Mouse (Mus musculus): Measurements from ENCODE around the gene Sash3. TPM values are rescaled to one million over a fixed set of nuclear protein-coding genes. Genes with fewer than 3 reads are reported as not detected.

Gene Sash3
- 34.7 and 38.6 TPM in 2 replicates for total RNA-seq (2014; fragmentation: Nextera tagmentation)
- 49.8 and 63.2 TPM in 2 replicates for total RNA-seq (2017)

GRCm38 (mm10) chrX:48146262-48146661 lies at the start of gene Sash3:
Gene Sash3 (plus strand): TSS chrX:48146436.
- ATAC-seq (replicated peaks; ENCODE audit: low FRiP score, low TSS enrichment, poor library complexity, severe bottlenecking), result peak; percentile 67

GRCm38 (mm10) chrX:48096580-48096979 lies 49.7 kb upstream of the Sash3 start:
- no peak for ATAC-seq (replicated peaks; ENCODE audit: low FRiP score, low TSS enrichment, poor library complexity, severe bottlenecking)

- ATAC-seq (replicated peaks; ENCODE audit: low FRiP score, low TSS enrichment, poor library complexity, severe bottlenecking), result no peak
Observed at GRCm38 (mm10) chrX:48098470-48099129, 47.6 kb upstream of the Sash3 start.

- ATAC-seq (replicated peaks; ENCODE audit: low FRiP score, low TSS enrichment, poor library complexity, severe bottlenecking), result 0 out of 2 replicates have a peak, but pooled peaks have one; percentile 30
Observed at GRCm38 (mm10) chrX:48099871-48100270, 46.4 kb upstream of the Sash3 start.

- no peak for ATAC-seq (replicated peaks; ENCODE audit: low FRiP score, low TSS enrichment, poor library complexity, severe bottlenecking)
Observed at GRCm38 (mm10) chrX:48103256-48103655, 43.0 kb upstream of the Sash3 start.

- no peak for ATAC-seq (replicated peaks; ENCODE audit: low FRiP score, low TSS enrichment, poor library complexity, severe bottlenecking)
Observed at GRCm38 (mm10) chrX:48104736-48105441, 41.3 kb upstream of the Sash3 start.

- ATAC-seq (replicated peaks; ENCODE audit: low FRiP score, low TSS enrichment, poor library complexity, severe bottlenecking), result no peak
Observed at GRCm38 (mm10) chrX:48106226-48106625, 40.0 kb upstream of the Sash3 start.

- ATAC-seq (replicated peaks; ENCODE audit: low FRiP score, low TSS enrichment, poor library complexity, severe bottlenecking), result no peak
Observed at GRCm38 (mm10) chrX:48108394-48109315, 37.6 kb upstream of the Sash3 start, which contains the start of gene Xpnpep2. Gene Xpnpep2 (plus strand): TSS chrX:48108725.

GRCm38 (mm10) chrX:48109316-48109655 lies 37.0 kb upstream of the Sash3 start:
- no peak for ATAC-seq (replicated peaks; ENCODE audit: low FRiP score, low TSS enrichment, poor library complexity, severe bottlenecking)

- ATAC-seq (replicated peaks; ENCODE audit: low FRiP score, low TSS enrichment, poor library complexity, severe bottlenecking), result no peak
Observed at GRCm38 (mm10) chrX:48119294-48119693, 26.9 kb upstream of the Sash3 start.

GRCm38 (mm10) chrX:48124132-48125071 lies 21.8 kb upstream of the Sash3 start:
- ATAC-seq (replicated peaks; ENCODE audit: low FRiP score, low TSS enrichment, poor library complexity, severe bottlenecking), result peak; percentile 88

- ATAC-seq (replicated peaks; ENCODE audit: low FRiP score, low TSS enrichment, poor library complexity, severe bottlenecking), result no peak
Observed at GRCm38 (mm10) chrX:48126903-48127476, 19.2 kb upstream of the Sash3 start.

- peak; percentile 69 for ATAC-seq (replicated peaks; ENCODE audit: low FRiP score, low TSS enrichment, poor library complexity, severe bottlenecking)
Observed at GRCm38 (mm10) chrX:48127502-48128218, 18.6 kb upstream of the Sash3 start.

- no peak for ATAC-seq (replicated peaks; ENCODE audit: low FRiP score, low TSS enrichment, poor library complexity, severe bottlenecking)
Observed at GRCm38 (mm10) chrX:48129167-48129566, 17.1 kb upstream of the Sash3 start.

GRCm38 (mm10) chrX:48136935-48137334 lies 9.3 kb upstream of the Sash3 start:
- ATAC-seq (replicated peaks; ENCODE audit: low FRiP score, low TSS enrichment, poor library complexity, severe bottlenecking), result no peak

GRCm38 (mm10) chrX:48138011-48138410 lies 8.2 kb upstream of the Sash3 start:
- no peak for ATAC-seq (replicated peaks; ENCODE audit: low FRiP score, low TSS enrichment, poor library complexity, severe bottlenecking)

GRCm38 (mm10) chrX:48138539-48139275 lies 7.5 kb upstream of the Sash3 start:
- ATAC-seq (replicated peaks; ENCODE audit: low FRiP score, low TSS enrichment, poor library complexity, severe bottlenecking), result peak; percentile 77

Measured in megakaryocyte-erythroid progenitor cell, adult 5-6 weeks (primary cell).